Comparison of ENCODE assay signal across 22 mouse cellular contexts in the genomic region with DNA sequence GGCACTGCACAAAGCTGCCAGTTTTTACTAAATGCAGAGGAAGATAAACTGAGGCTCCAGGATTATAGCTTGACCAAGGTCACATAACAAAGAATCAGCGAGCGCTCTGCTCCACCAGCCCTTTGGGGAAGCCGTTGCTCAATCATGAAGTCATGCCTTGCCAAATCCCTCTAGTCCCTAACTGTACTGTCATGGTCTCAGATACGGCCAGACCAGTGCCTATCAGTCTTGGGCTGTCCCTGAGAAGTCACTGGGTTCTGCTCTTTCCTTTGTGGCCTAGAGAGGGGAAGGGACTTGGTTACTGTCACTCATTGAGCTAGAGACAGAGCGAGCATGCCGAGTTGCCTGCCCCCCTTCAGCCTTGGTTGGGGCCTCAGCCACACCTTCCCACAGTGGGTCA. TPM values are rescaled to one million over a fixed set of nuclear protein-coding genes. Genes with fewer than 3 reads are reported as not detected.
DNase-seq lines count a peak whose midpoint lies in the region; ATAC-seq lines count a peak whose summit lies in the region.
"Had no signal": no experiment of that assay in that cellular context is flagged by ENCODE, and none has a peak within 500 bp of the region (broad histone marks: within the 10 kb centered on the region; RNA-seq: fewer than 3 reads in every experiment).

No protein-coding gene starts in this region.

- ATAC-seq in lung, embryonic 16.5 days (ENCODE audit: low read depth) = peak; percentile 39; the same call in 1 of the 2 replicates
- ATAC-seq in common myeloid progenitor, adult 5-6 weeks (replicated peaks; ENCODE audit: low read depth, poor library complexity, severe bottlenecking) = peak; percentile 74
- ATAC-seq in monocyte, adult 5-6 weeks (replicated peaks; ENCODE audit: insufficient number of reproducible peaks, low FRiP score, low TSS enrichment, poor library complexity, severe bottlenecking) = peak; percentile 59
- no peak for ATAC-seq in forebrain, embryonic 16.5 days
- ATAC-seq: forebrain, embryonic 13.5 days had no signal

- peaks cover 3% of the 10 kb centered on the region; the same call in 1 of the 2 replicates for H3K4me1 ChIP-seq in lung, embryonic 16.5 days (replicated peaks; ENCODE audit: control insufficient read depth, insufficient read depth, low read length)
- H3K4me1 ChIP-seq in forebrain, embryonic 16.5 days (replicated peaks; ENCODE audit: control insufficient read depth, insufficient read depth, low read length) = no peaks in the 10 kb centered on the region

- 73% methylated on average over 6 of the region's 6 CpGs for WGBS in lung, embryonic 16.5 days
- WGBS in forebrain, embryonic 16.5 days = 91% methylated on average over 6 of the region's 6 CpGs

- no peak overlapping the region for H3K27ac ChIP-seq in lung, embryonic 16.5 days (ENCODE audit: low read length)
- no peak overlapping the region for H3K27ac ChIP-seq in forebrain, embryonic 16.5 days (ENCODE audit: low read length)
- H3K27ac ChIP-seq: embryonic facial prominence, embryonic 15.5 days; forebrain, embryonic 13.5 days; heart, embryonic 13.5 days; neural tube, embryonic 12.5 days had no signal

- H3K4me3 ChIP-seq in lung, embryonic 16.5 days (ENCODE audit: low read length) = no peak overlapping the region
- no peak overlapping the region for H3K4me3 ChIP-seq in forebrain, embryonic 16.5 days (replicated peaks; ENCODE audit: low read length)
- H3K4me3 ChIP-seq: embryonic facial prominence, embryonic 15.5 days; forebrain, embryonic 13.5 days; heart, embryonic 13.5 days; neural tube, embryonic 12.5 days had no signal

- no peak overlapping the region for H3K4me2 ChIP-seq in lung, embryonic 16.5 days (ENCODE audit: low read depth, low read length)
- H3K4me2 ChIP-seq in forebrain, embryonic 16.5 days (ENCODE audit: low read length) = no peak overlapping the region
- H3K4me2 ChIP-seq: embryonic facial prominence, embryonic 15.5 days; forebrain, embryonic 13.5 days; heart, embryonic 13.5 days; neural tube, embryonic 12.5 days had no signal

- no peaks in the 10 kb centered on the region for H3K27me3 ChIP-seq in lung, embryonic 16.5 days (ENCODE audit: control insufficient read depth, insufficient read depth, low read depth, low read length)
- H3K27me3 ChIP-seq in forebrain, embryonic 16.5 days (replicated peaks; ENCODE audit: control insufficient read depth, insufficient read depth, low read length) = no peaks in the 10 kb centered on the region
- H3K27me3 ChIP-seq: embryonic facial prominence, embryonic 15.5 days; neural tube, embryonic 12.5 days had no signal

- no peaks in the 10 kb centered on the region for H3K36me3 ChIP-seq in lung, embryonic 16.5 days (ENCODE audit: control insufficient read depth, insufficient read depth, low read length)
- no peaks in the 10 kb centered on the region for H3K36me3 ChIP-seq in forebrain, embryonic 16.5 days (ENCODE audit: control insufficient read depth, insufficient read depth)
- H3K36me3 ChIP-seq: embryonic facial prominence, embryonic 15.5 days; neural tube, embryonic 12.5 days had no signal

- no peaks in the 10 kb centered on the region for H3K9me3 ChIP-seq in lung, embryonic 16.5 days (ENCODE audit: control insufficient read depth, low read length)
- no peaks in the 10 kb centered on the region for H3K9me3 ChIP-seq in forebrain, embryonic 16.5 days (ENCODE audit: control insufficient read depth, low read length)
- H3K9me3 ChIP-seq: embryonic facial prominence, embryonic 15.5 days; forebrain, embryonic 13.5 days; G1E; heart, embryonic 13.5 days; neural tube, embryonic 12.5 days had no signal

- peak; percentile 40 for DNase-seq in gastrocnemius, adult 18-20 months (ENCODE audit: low spot score)
- no peak for DNase-seq in gastrocnemius, postnatal 10 days
- DNase-seq in lung, postnatal 25 days (ENCODE audit: low spot score) = no peak
- DNase-seq in frontal cortex, postnatal 10 days (ENCODE audit: low spot score in 2 of 2) = no peak
- DNase-seq: cerebellum, adult 2 months; gastrocnemius, postnatal 25 days; heart, postnatal 4 days; kidney, adult 9 months; kidney, postnatal 4 days; right cerebral cortex, postnatal 4 days; thymus, adult 2 months had no signal

- H3K9ac ChIP-seq in lung, embryonic 16.5 days (ENCODE audit: low read length) = no peak overlapping the region
- H3K9ac ChIP-seq in forebrain, embryonic 16.5 days (replicated peaks; ENCODE audit: low read depth, low read length) = no peak overlapping the region
- H3K9ac ChIP-seq: embryonic facial prominence, embryonic 15.5 days; forebrain, embryonic 13.5 days; heart, embryonic 13.5 days; neural tube, embryonic 12.5 days had no signal

RNA-seq across cellular contexts. Expression of a gene that starts 47.6 kb away (rescaled TPM):
- 100 to 1,000 TPM in 1 of 2 experiments, 10 to 100 TPM in 1; 93.6 to 108 TPM for total RNA-seq in gastrocnemius, adult 18-20 months (2021)
- 10 to 100 TPM; 67.9 to 70.7 TPM for total RNA-seq in gastrocnemius, postnatal 10 days (2021)
- 13.1 and 13.7 TPM in 2 replicates for polyA plus RNA-seq in lung, embryonic 16.5 days (2015; fragmentation: Nextera tagmentation; extraction: Ambion mirVana)
- 5.8 and 6.4 TPM in 2 replicates for total RNA-seq in common myeloid progenitor, adult 5-6 weeks (2017)
- total RNA-seq in monocyte, adult 5-6 weeks (2017) = 61.8 to 91.9 TPM (median 65.3 TPM) in 3 replicates
- polyA plus RNA-seq in forebrain, embryonic 16.5 days (2015; fragmentation: Nextera tagmentation; extraction: Ambion mirVana) = 2.2 TPM in 2 replicates

RNA-seq across cellular contexts. Expression of a gene that starts 50.1 kb away (rescaled TPM):
- under 1 TPM in 1 of 2 experiments, not detected in 1; 0.64 TPM for total RNA-seq in gastrocnemius, adult 18-20 months (2021)
- 10 to 100 TPM in 1 of 2 experiments, 1 to 10 TPM in 1; 7.2 to 10.0 TPM for total RNA-seq in gastrocnemius, postnatal 10 days (2021)
- polyA plus RNA-seq in lung, embryonic 16.5 days (2015; fragmentation: Nextera tagmentation; extraction: Ambion mirVana) = 18.1 and 22.1 TPM in 2 replicates
- total RNA-seq in common myeloid progenitor, adult 5-6 weeks (2017) = 8.5 and 9.2 TPM in 2 replicates
- total RNA-seq in monocyte, adult 5-6 weeks (2017) = not detected in 3 replicates
- polyA plus RNA-seq in forebrain, embryonic 16.5 days (2015; fragmentation: Nextera tagmentation; extraction: Ambion mirVana) = 2.0 and 2.5 TPM in 2 replicates
- polyA plus RNA-seq: G1E had no signal

RNA-seq across cellular contexts. Expression of a gene that starts 57.8 kb away (rescaled TPM):
- not detected for total RNA-seq in gastrocnemius, adult 18-20 months (2021)
- total RNA-seq in gastrocnemius, postnatal 10 days (2021) = not detected
- polyA plus RNA-seq in lung, embryonic 16.5 days (2015; fragmentation: Nextera tagmentation; extraction: Ambion mirVana) = 22.5 and 26.8 TPM in 2 replicates
- not detected in 2 replicates for total RNA-seq in common myeloid progenitor, adult 5-6 weeks (2017)
- total RNA-seq in monocyte, adult 5-6 weeks (2017) = not detected in 3 replicates
- polyA plus RNA-seq in forebrain, embryonic 16.5 days (2015; fragmentation: Nextera tagmentation; extraction: Ambion mirVana) = not detected in 2 replicates
- total RNA-seq: G1E; gastrocnemius, postnatal 25 days; heart, postnatal 4 days had no signal
- polyA plus RNA-seq: C2C12; forebrain, embryonic 13.5 days; G1E; limb, embryonic 11.5 days; neural tube, embryonic 12.5 days had no signal
